Mouse (Mus musculus) B cell, adult 67 days (primary cell): ENCODE data around the gene Unk. TPM values are rescaled to one million over a fixed set of nuclear protein-coding genes. Genes with fewer than 3 reads are reported as not detected.

Source experiments
- total RNA-seq, 2 experiments: library from RNA; stranded (reverse); gene quantifications; 4 replicates each; pipeline ENCODE4 v1.2.4; 2023

The Unk gene
- 10 to 100 TPM; 69.9 to 84.3 TPM for total RNA-seq

GRCm38 (mm10) chr11:116030088-116030897, at the start of gene Unk:
Gene Unk, plus strand, starts transcription at chr11:116030322.

GRCm38 (mm10) chr11:116012262-116012947, 17.7 kb upstream of the Unk start, which contains the start of gene Galk1:
Gene Galk1, minus strand, starts transcription at chr11:116012719.

GRCm38 (mm10) chr11:116027756-116028155, 2.4 kb upstream of the Unk start, which contains the start of gene H3f3b:
Gene H3f3b, minus strand, starts transcription at chr11:116027962.

GRCm38 (mm10) chr11:116077446-116078204, 47.5 kb downstream of the Unk start, which contains the start of gene Unc13d:
Gene Unc13d, minus strand, starts transcription at chr11:116077961.

GRCm38 (mm10) chr11:116086258-116087193, 56.4 kb downstream of the Unk start, which contains the start of gene Wbp2:
Gene Wbp2, minus strand, starts transcription at chr11:116086995.

Other genes starting within 250 kb of the Unk start
- gene Caskin2, start 216.7 kb upstream of the Unk start, total RNA-seq, result 1 to 10 TPM; 5.3 to 5.8 TPM
- 10 to 100 TPM; 32.6 to 36.5 TPM for gene Tsen54, start 215.6 kb upstream of the Unk start, total RNA-seq
- gene Llgl2, start 206.3 kb upstream of the Unk start, total RNA-seq, result 10 to 100 TPM; 29.6 to 31.4 TPM
- gene Myo15b, start 171.9 kb upstream of the Unk start, total RNA-seq, result under 1 TPM; 0.18 to 0.67 TPM
- gene Smim5, start 130.4 kb upstream of the Unk start, total RNA-seq, result not detected
- gene Smim6, start 118.3 kb upstream of the Unk start, total RNA-seq, result not detected
- gene Sap30bp, start 97.0 kb upstream of the Unk start, total RNA-seq, result 10 to 100 TPM; 48.3 to 55.7 TPM
- 10 to 100 TPM; 65.2 to 73.1 TPM for gene Recql5, start 96.8 kb upstream of the Unk start, total RNA-seq
- under 1 TPM; 0.20 to 0.56 TPM for gene Itgb4, start 55.6 kb upstream of the Unk start, total RNA-seq
- gene Galk1, start 17.6 kb upstream of the Unk start, total RNA-seq, result 10 to 100 TPM; 17.7 to 21.5 TPM
- gene H3f3b, start 2.4 kb upstream of the Unk start, total RNA-seq, result 1,000 to 10,000 TPM; 2,967 to 3,463 TPM
- 10 to 100 TPM; 60.6 to 74.3 TPM for gene Unc13d, start 47.6 kb downstream of the Unk start, total RNA-seq
- 100 to 1,000 TPM; 237 to 270 TPM for gene Wbp2, start 56.7 kb downstream of the Unk start, total RNA-seq
- gene Trim47, start 96.9 kb downstream of the Unk start, total RNA-seq, result under 1 TPM in 1 of 2 experiments, not detected in 1; 0.87 TPM
- 10 to 100 TPM; 41.8 to 52.2 TPM for gene Trim65, start 100.8 kb downstream of the Unk start, total RNA-seq
- 10 to 100 TPM; 65.1 to 73.5 TPM for gene Mrpl38, start 108.5 kb downstream of the Unk start, total RNA-seq
- 10 to 100 TPM; 37.6 to 45.8 TPM for gene Fbf1, start 137.8 kb downstream of the Unk start, total RNA-seq
- 10 to 100 TPM; 38.1 to 49.3 TPM for gene Ten1, start 168.5 kb downstream of the Unk start, total RNA-seq
- gene Acox1, start 168.7 kb downstream of the Unk start, total RNA-seq, result 10 to 100 TPM; 33.7 to 34.9 TPM
- under 1 TPM in 1 of 2 experiments, not detected in 1; 0.09 TPM for gene Evpl, start 207.8 kb downstream of the Unk start, total RNA-seq
- 10 to 100 TPM; 57.8 to 61.5 TPM for gene Srp68, start 243.9 kb downstream of the Unk start, total RNA-seq